Mouse (Mus musculus): ENCODE measurements at regions not wholly inside any gene's neighbourhood (a gene's known extent, or its start where the extent isn't known, plus 50 kb on each side); places are given as distances from the start of the nearest gene placed in this dataset.

DNA sequence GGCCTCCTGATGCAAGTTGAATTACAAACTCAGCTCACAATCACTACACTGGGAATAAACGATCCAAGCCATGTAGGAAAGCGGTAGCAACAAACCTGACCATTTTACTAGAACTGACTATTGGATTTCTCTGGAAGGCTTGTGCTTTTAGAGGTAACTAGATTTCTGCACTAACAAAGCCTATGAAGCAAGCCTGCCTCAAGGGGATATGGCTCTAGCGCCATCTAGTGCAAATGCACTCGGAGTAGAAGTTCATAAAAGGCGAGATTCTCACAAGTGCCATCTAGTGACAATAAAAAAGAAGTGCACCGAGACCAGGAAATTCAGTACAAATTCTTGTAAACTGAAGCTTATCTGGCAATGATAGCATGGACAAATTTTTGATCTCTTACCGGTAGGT is 364.9 kb upstream of the Fmr1 start:
- DNase-seq (ENCODE audit: low spot score in 2 of 2): peak; percentile 79 to 84
